Mouse (Mus musculus): ENCODE measurements around the gene Olfr177. TPM values are rescaled to one million over a fixed set of nuclear protein-coding genes. Genes with fewer than 3 reads are reported as not detected.

Olfr177 gene
- polyA plus RNA-seq (2014; fragmentation: Nextera tagmentation; extraction: Ambion mirVana), result not detected in 2 replicates

GRCm38 (mm10) chr16:58874668-58875067, at the start of gene Olfr177:
Gene Olfr177, minus strand, starts transcription at chr16:58874768.
- Histone ChIP-seq H3K9ac (ENCODE audit: low read length) (no peak within 1 kb of the TSS), H3K9me3 (ENCODE audit: control insufficient read depth, low read length) (no peaks in the 10 kb centered on the region), H3K27me3 (ENCODE audit: control insufficient read depth, insufficient read depth, low read length) (no peaks in the 10 kb centered on the region), H3K4me2 (no peak within 1 kb of the TSS), H3K36me3 (ENCODE audit: control insufficient read depth, insufficient read depth, low read length) (no peaks in the 10 kb centered on the region), H3K4me1 (ENCODE audit: control insufficient read depth, insufficient read depth, low read length) (no peaks in the 10 kb centered on the region), H3K27ac (ENCODE audit: low read depth, low read length) (no peak within 1 kb of the TSS), H3K4me3 (ENCODE audit: low read depth, low read length) (no peak within 1 kb of the TSS)
- 56% methylated on average over 1 of the region's 1 CpGs for WGBS
- no peak for ATAC-seq (ENCODE audit: low FRiP score)
- no peak for DNase-seq (ENCODE audit: low spot score, missing footprints)

- H3K27ac ChIP-seq (ENCODE audit: low read depth, low read length), result no peak within 1 kb of the TSS
- H3K9me3 ChIP-seq (ENCODE audit: control insufficient read depth, low read length), result no peaks in the 10 kb centered on the region
- H3K9ac ChIP-seq (ENCODE audit: low read length), result no peak within 1 kb of the TSS
- no peak for ATAC-seq (ENCODE audit: low FRiP score)
- no peaks in the 10 kb centered on the region for H3K27me3 ChIP-seq (ENCODE audit: control insufficient read depth, insufficient read depth, low read length)
- 90% methylated on average over 3 of the region's 3 CpGs for WGBS
- no peaks in the 10 kb centered on the region for H3K36me3 ChIP-seq (ENCODE audit: control insufficient read depth, insufficient read depth, low read length)
- H3K4me2 ChIP-seq, result no peak within 1 kb of the TSS
- H3K4me3 ChIP-seq (ENCODE audit: low read depth, low read length), result no peak within 1 kb of the TSS
- DNase-seq (ENCODE audit: low spot score, missing footprints), result peak; percentile 8
- H3K4me1 ChIP-seq (ENCODE audit: control insufficient read depth, insufficient read depth, low read length), result no peaks in the 10 kb centered on the region
These were observed 17.4 kb upstream of the Olfr177 start, which contains the start of gene Olfr178 for GRCm38 (mm10) chr16:58891963-58892362. Gene Olfr178, minus strand, starts transcription at chr16:58892063.

- Histone ChIP-seq H3K4me1 (ENCODE audit: control insufficient read depth, insufficient read depth, low read length) (no peaks in the 10 kb centered on the region), H3K27ac (ENCODE audit: low read depth, low read length) (no peak overlapping the region), H3K4me3 (ENCODE audit: low read depth, low read length) (no peak overlapping the region), H3K36me3 (ENCODE audit: control insufficient read depth, insufficient read depth, low read length) (no peaks in the 10 kb centered on the region), H3K9ac (ENCODE audit: low read length) (no peak overlapping the region), H3K27me3 (ENCODE audit: control insufficient read depth, insufficient read depth, low read length) (no peaks in the 10 kb centered on the region), H3K9me3 (ENCODE audit: control insufficient read depth, low read length) (no peaks in the 10 kb centered on the region), H3K4me2 (no peak overlapping the region)
- 90% methylated on average over 2 of the region's 2 CpGs for WGBS
- ATAC-seq (ENCODE audit: low FRiP score), result no peak
- DNase-seq (ENCODE audit: low spot score, missing footprints), result peak; percentile 72
These were observed 9.8 kb upstream of the Olfr177 start for GRCm38 (mm10) chr16:58884416-58884815.

GRCm38 (mm10) chr16:58861479-58861878, 13.1 kb downstream of the Olfr177 start:
- 64% methylated on average over 1 of the region's 1 CpGs for WGBS
- Histone ChIP-seq H3K4me3 (ENCODE audit: low read depth, low read length) (no peak overlapping the region), H3K27me3 (ENCODE audit: control insufficient read depth, insufficient read depth, low read length) (no peaks in the 10 kb centered on the region), H3K27ac (ENCODE audit: low read depth, low read length) (no peak overlapping the region), H3K4me2 (no peak overlapping the region), H3K36me3 (ENCODE audit: control insufficient read depth, insufficient read depth, low read length) (no peaks in the 10 kb centered on the region), H3K9ac (ENCODE audit: low read length) (no peak overlapping the region), H3K9me3 (ENCODE audit: control insufficient read depth, low read length) (no peaks in the 10 kb centered on the region), H3K4me1 (ENCODE audit: control insufficient read depth, insufficient read depth, low read length) (no peaks in the 10 kb centered on the region)
- ATAC-seq (ENCODE audit: low FRiP score) (no peak), DNase-seq (ENCODE audit: low spot score, missing footprints) (no peak)

GRCm38 (mm10) chr16:58860032-58860737, 14.4 kb downstream of the Olfr177 start:
- Histone ChIP-seq H3K4me2 (no peak overlapping the region), H3K36me3 (ENCODE audit: control insufficient read depth, insufficient read depth, low read length) (no peaks in the 10 kb centered on the region), H3K9ac (ENCODE audit: low read length) (no peak overlapping the region), H3K9me3 (ENCODE audit: control insufficient read depth, low read length) (no peaks in the 10 kb centered on the region), H3K27ac (ENCODE audit: low read depth, low read length) (no peak overlapping the region), H3K27me3 (ENCODE audit: control insufficient read depth, insufficient read depth, low read length) (no peaks in the 10 kb centered on the region), H3K4me1 (ENCODE audit: control insufficient read depth, insufficient read depth, low read length) (no peaks in the 10 kb centered on the region), H3K4me3 (ENCODE audit: low read depth, low read length) (no peak overlapping the region)
- DNase-seq (ENCODE audit: low spot score, missing footprints), result no peak
- WGBS, result 83% methylated on average over 2 of the region's 2 CpGs
- no peak for ATAC-seq (ENCODE audit: low FRiP score)

- 91% methylated on average over 1 of the region's 1 CpGs for WGBS
- H3K9me3 ChIP-seq (ENCODE audit: control insufficient read depth, low read length), result no peaks in the 10 kb centered on the region
- H3K27me3 ChIP-seq (ENCODE audit: control insufficient read depth, insufficient read depth, low read length), result no peaks in the 10 kb centered on the region
These were observed 47.7 kb downstream of the Olfr177 start, which contains the start of gene Olfr175-ps1 for GRCm38 (mm10) chr16:58826732-58827319. Gene Olfr175-ps1, minus strand, starts transcription at chr16:58826782.

More at GRCm38 (mm10) chr16:58826732-58827319, 47.7 kb downstream of the Olfr177 start, which contains the start of gene Olfr175-ps1:
- Histone ChIP-seq H3K36me3 (ENCODE audit: control insufficient read depth, insufficient read depth, low read length) (no peaks in the 10 kb centered on the region), H3K4me2 (no peak within 1 kb of the TSS), H3K27ac (ENCODE audit: low read depth, low read length) (no peak within 1 kb of the TSS), H3K9ac (ENCODE audit: low read length) (no peak within 1 kb of the TSS), H3K4me1 (ENCODE audit: control insufficient read depth, insufficient read depth, low read length) (no peaks in the 10 kb centered on the region), H3K4me3 (ENCODE audit: low read depth, low read length) (no peak within 1 kb of the TSS)
- ATAC-seq (ENCODE audit: low FRiP score) (no peak), DNase-seq (ENCODE audit: low spot score, missing footprints) (no peak)

Other genes with a start within 250 kb of the Olfr177 start
- not detected in 2 replicates for gene E330017A01Rik, start 236.0 kb downstream of the Olfr177 start, polyA plus RNA-seq (2014; fragmentation: Nextera tagmentation; extraction: Ambion mirVana)
- gene Cpox, start 204.5 kb downstream of the Olfr177 start, polyA plus RNA-seq (2014; fragmentation: Nextera tagmentation; extraction: Ambion mirVana), result 16.7 and 17.6 TPM in 2 replicates
- gene Gpr15, start 155.7 kb downstream of the Olfr177 start, polyA plus RNA-seq (2014; fragmentation: Nextera tagmentation; extraction: Ambion mirVana), result 0.10 TPM in 1 of 2 replicates, not detected in the other
- gene Cldnd1, start 146.9 kb downstream of the Olfr177 start, polyA plus RNA-seq (2014; fragmentation: Nextera tagmentation; extraction: Ambion mirVana), result 125 and 137 TPM in 2 replicates
- not detected in 2 replicates for gene Olfr172, start 111.6 kb downstream of the Olfr177 start, polyA plus RNA-seq (2014; fragmentation: Nextera tagmentation; extraction: Ambion mirVana)
- gene Olfr173, start 74.5 kb downstream of the Olfr177 start, polyA plus RNA-seq (2014; fragmentation: Nextera tagmentation; extraction: Ambion mirVana), result not detected in 2 replicates
- not detected in 2 replicates for gene Olfr175-ps1, start 48.0 kb downstream of the Olfr177 start, polyA plus RNA-seq (2014; fragmentation: Nextera tagmentation; extraction: Ambion mirVana)
- gene Olfr178, start 17.3 kb upstream of the Olfr177 start, polyA plus RNA-seq (2014; fragmentation: Nextera tagmentation; extraction: Ambion mirVana), result not detected in 2 replicates
- not detected in 2 replicates for gene Olfr181, start 54.0 kb upstream of the Olfr177 start, polyA plus RNA-seq (2014; fragmentation: Nextera tagmentation; extraction: Ambion mirVana)
- gene Olfr180, start 54.6 kb upstream of the Olfr177 start, polyA plus RNA-seq (2014; fragmentation: Nextera tagmentation; extraction: Ambion mirVana), result not detected in 2 replicates
- gene Olfr183, start 120.6 kb upstream of the Olfr177 start, polyA plus RNA-seq (2014; fragmentation: Nextera tagmentation; extraction: Ambion mirVana), result not detected in 2 replicates
- gene Olfr186, start 155.5 kb upstream of the Olfr177 start, polyA plus RNA-seq (2014; fragmentation: Nextera tagmentation; extraction: Ambion mirVana), result not detected in 2 replicates
- gene Olfr187, start 165.0 kb upstream of the Olfr177 start, polyA plus RNA-seq (2014; fragmentation: Nextera tagmentation; extraction: Ambion mirVana), result not detected in 2 replicates
- gene Olfr190, start 203.2 kb upstream of the Olfr177 start, polyA plus RNA-seq (2014; fragmentation: Nextera tagmentation; extraction: Ambion mirVana), result not detected in 2 replicates
- not detected in 2 replicates for gene Olfr191, start 215.1 kb upstream of the Olfr177 start, polyA plus RNA-seq (2014; fragmentation: Nextera tagmentation; extraction: Ambion mirVana)
- not detected in 2 replicates for gene Olfr193, start 237.1 kb upstream of the Olfr177 start, polyA plus RNA-seq (2014; fragmentation: Nextera tagmentation; extraction: Ambion mirVana)
- not detected in 2 replicates for gene Olfr194, start 246.3 kb upstream of the Olfr177 start, polyA plus RNA-seq (2014; fragmentation: Nextera tagmentation; extraction: Ambion mirVana)